Mouse (Mus musculus) CD4-positive, CD25-positive, alpha-beta regulatory T cell, adult 4 months (primary cell): ENCODE results near the gene Tsr3. TPM values are rescaled to one million over a fixed set of nuclear protein-coding genes. Genes with fewer than 3 reads are reported as not detected.

Experiments used
- polyA plus RNA-seq, 2 experiments: library from polyadenylated mRNA; unstranded; fragments of 100-300 nt; shearing (Covaris generic); gene quantifications; one replicate each; pipeline ENCODE4 v1.2.1; 2017

Gene Tsr3
- polyA plus RNA-seq, 2 experiments from 2014 or later: 35.1 to 36.0 TPM

Other genes with a start within 250 kb of the Tsr3 start
- 1 to 10 TPM; 6.1 to 7.4 TPM for gene Cramp1l, start 224.4 kb upstream of the Tsr3 start, polyA plus RNA-seq
- gene Ift140, start 224.1 kb upstream of the Tsr3 start, polyA plus RNA-seq: 10 to 100 TPM; 12.3 to 25.1 TPM
- under 1 TPM; 0.56 to 0.79 TPM for gene Tmem204, start 156.6 kb upstream of the Tsr3 start, polyA plus RNA-seq
- 10 to 100 TPM; 24.4 to 36.8 TPM for gene Telo2, start 124.2 kb upstream of the Tsr3 start, polyA plus RNA-seq
- not detected for gene Ptx4, start 119.4 kb upstream of the Tsr3 start, polyA plus RNA-seq
- 10 to 100 TPM; 18.2 to 33.2 TPM for gene Clcn7, start 106.8 kb upstream of the Tsr3 start, polyA plus RNA-seq
- not detected for gene Ccdc154, start 77.7 kb upstream of the Tsr3 start, polyA plus RNA-seq
- gene Gm38655, start 64.7 kb upstream of the Tsr3 start, polyA plus RNA-seq: not detected
- gene BC003965, start 55.6 kb upstream of the Tsr3 start, polyA plus RNA-seq: 10 to 100 TPM; 15.6 to 20.7 TPM
- gene Unkl, start 51.8 kb upstream of the Tsr3 start, polyA plus RNA-seq: 10 to 100 TPM; 18.4 to 30.0 TPM
- gene Gnptg, start within 50 bp of the Tsr3 start, polyA plus RNA-seq: 10 to 100 TPM; 76.7 to 77.2 TPM
- 10 to 100 TPM; 14.4 to 31.1 TPM for gene Baiap3, start 16.2 kb downstream of the Tsr3 start, polyA plus RNA-seq
- gene Ube2i, start 34.5 kb downstream of the Tsr3 start, polyA plus RNA-seq: 100 to 1,000 TPM; 417 to 488 TPM
- not detected for gene Prss34, start 58.2 kb downstream of the Tsr3 start, polyA plus RNA-seq
- not detected for gene Prss28, start 68.5 kb downstream of the Tsr3 start, polyA plus RNA-seq
- gene Prss29, start 78.5 kb downstream of the Tsr3 start, polyA plus RNA-seq: not detected
- not detected for gene Tpsab1, start 105.4 kb downstream of the Tsr3 start, polyA plus RNA-seq
- gene Tpsb2, start 126.1 kb downstream of the Tsr3 start, polyA plus RNA-seq: not detected
- not detected for gene Tpsg1, start 129.1 kb downstream of the Tsr3 start, polyA plus RNA-seq
- gene Cacna1h, start 193.6 kb downstream of the Tsr3 start, polyA plus RNA-seq: not detected
- not detected for gene Tekt4, start 214.4 kb downstream of the Tsr3 start, polyA plus RNA-seq